Mouse (Mus musculus): Measurements from ENCODE around the gene Olfr292. TPM values are rescaled to one million over a fixed set of nuclear protein-coding genes. Genes with fewer than 3 reads are reported as not detected.

The Olfr292 gene
- not detected for polyA plus RNA-seq (2017; shearing (Covaris generic))

DNA sequence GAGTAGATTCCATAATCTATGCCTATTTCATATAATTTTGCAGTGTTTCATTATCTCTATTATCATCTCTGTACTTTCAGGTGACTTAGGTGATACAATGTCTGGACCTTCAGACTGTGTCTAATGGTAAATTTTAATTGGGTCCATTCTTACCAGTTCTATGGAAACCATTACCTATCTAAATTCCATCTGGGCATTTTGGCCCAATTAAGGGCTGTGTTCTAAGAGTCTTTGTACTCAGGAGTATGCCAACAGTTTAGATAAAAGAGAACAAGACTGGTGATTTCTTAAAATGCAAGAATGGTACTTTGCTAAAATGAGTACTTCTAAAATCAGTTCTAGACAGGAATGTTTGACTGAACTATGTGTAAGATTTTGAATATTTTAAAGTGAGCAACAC, at the start of gene Olfr292:
Gene Olfr292 (plus strand): TSS at position 301 of the 400 bp plus-strand sequence.

DNA sequence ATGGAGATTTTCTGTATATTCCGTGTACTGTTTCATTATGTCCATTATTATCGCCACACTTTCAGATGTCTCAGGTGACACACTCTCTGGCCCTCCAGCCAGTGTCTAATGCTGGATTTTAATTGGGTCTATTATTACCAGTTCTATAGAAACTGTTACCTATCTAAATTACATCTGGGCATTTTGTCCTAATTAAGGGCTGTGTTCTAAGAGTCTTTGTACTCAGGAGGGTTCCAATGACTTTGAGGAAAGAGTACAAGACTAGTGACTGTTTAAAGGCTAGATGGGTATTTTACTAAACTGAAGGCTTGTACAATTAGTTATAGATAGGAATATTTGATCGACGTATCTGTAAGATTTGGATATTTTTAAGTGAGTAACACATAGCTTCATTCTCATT, 39.4 kb upstream of the Olfr292 start, which contains the start of gene Olfr293:
Gene Olfr293 (plus strand): TSS at position 301 of the 400 bp plus-strand sequence.

Other genes starting within 250 kb of the Olfr292 start
- not detected for gene Olfr299, start 228.4 kb upstream of the Olfr292 start, polyA plus RNA-seq (2017; shearing (Covaris generic))
- gene Olfr298, start 195.8 kb upstream of the Olfr292 start, polyA plus RNA-seq (2017; shearing (Covaris generic)): not detected
- gene Olfr297, start 168.4 kb upstream of the Olfr292 start, polyA plus RNA-seq (2017; shearing (Covaris generic)): not detected
- 0.06 TPM for gene Olfr295, start 104.5 kb upstream of the Olfr292 start, polyA plus RNA-seq (2017; shearing (Covaris generic))
- gene Olfr294, start 71.7 kb upstream of the Olfr292 start, polyA plus RNA-seq (2017; shearing (Covaris generic)): not detected
- gene Olfr293, start 39.3 kb upstream of the Olfr292 start, polyA plus RNA-seq (2017; shearing (Covaris generic)): not detected
- not detected for gene Folh1, start 87.6 kb downstream of the Olfr292 start, polyA plus RNA-seq (2017; shearing (Covaris generic))
- gene Vmn2r77, start 106.7 kb downstream of the Olfr292 start, polyA plus RNA-seq (2017; shearing (Covaris generic)): 0.15 TPM
- not detected for gene Vmn2r78, start 226.8 kb downstream of the Olfr292 start, polyA plus RNA-seq (2017; shearing (Covaris generic))